ENCODE assay signal across 38 mouse cellular contexts in the genomic region with DNA sequence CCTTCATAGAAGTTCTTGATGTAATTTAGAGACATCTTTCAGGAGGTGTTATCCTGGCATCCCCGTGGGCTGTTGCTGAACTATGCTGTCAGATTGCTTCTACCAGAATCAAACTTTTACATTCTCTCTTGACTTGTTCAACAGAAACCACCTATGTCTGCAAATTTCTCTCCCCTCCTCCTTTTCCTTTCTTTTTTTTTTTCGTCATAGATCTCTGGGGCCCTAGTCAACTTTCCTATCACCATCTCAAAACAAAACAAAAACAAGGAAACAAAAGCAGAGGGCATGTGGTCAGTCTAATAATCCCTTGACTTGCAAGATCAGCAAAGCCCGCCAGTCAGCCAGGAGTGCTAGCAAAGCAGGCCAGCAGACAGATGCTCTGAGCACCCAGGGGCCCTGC. TPM values are rescaled to one million over a fixed set of nuclear protein-coding genes. Genes with fewer than 3 reads are reported as not detected.
"Had no signal": no experiment of that assay in that cellular context is flagged by ENCODE, and none has a peak within 500 bp of the region (broad histone marks: within the 10 kb centered on the region; RNA-seq: fewer than 3 reads in every experiment).

A gene (minus strand): TSS at position 101 of the 400 bp plus-strand sequence.

- H3K36me3 ChIP-seq: embryonic facial prominence, embryonic 10.5 days; embryonic facial prominence, embryonic 12.5 days; embryonic facial prominence, embryonic 13.5 days; embryonic facial prominence, embryonic 15.5 days; forebrain, embryonic 10.5 days; forebrain, embryonic 12.5 days; forebrain, embryonic 15.5 days had no signal

- DNase-seq: cerebellum, adult 9-10 months; cerebellum, adult 9-11 months; cerebellum, postnatal 10 days; cerebellum, postnatal 14 days; cerebellum, postnatal 25 days; cerebellum, postnatal 36 days; embryo, embryonic 11 days; forebrain, postnatal 0 days; gastrocnemius, adult 2 months; gastrocnemius, postnatal 10 days; gastrocnemius, postnatal 14 days; gastrocnemius, postnatal 25 days; gastrocnemius, postnatal 36 days; heart, adult 11 months; heart, adult 18-20 months; heart, adult 2 months had no signal

- H3K4me3 ChIP-seq: embryonic facial prominence, embryonic 10.5 days; embryonic facial prominence, embryonic 12.5 days; embryonic facial prominence, embryonic 13.5 days; embryonic facial prominence, embryonic 15.5 days; erythroblast, embryonic 14.5 days; forebrain, embryonic 10.5 days; forebrain, embryonic 12.5 days; forebrain, embryonic 13.5 days; forebrain, embryonic 15.5 days; gastrocnemius, adult 2 months; heart, adult 2 months had no signal

- H3K9me3 ChIP-seq: embryonic facial prominence, embryonic 10.5 days; embryonic facial prominence, embryonic 12.5 days; embryonic facial prominence, embryonic 13.5 days; embryonic facial prominence, embryonic 15.5 days; forebrain, embryonic 10.5 days; forebrain, embryonic 12.5 days; forebrain, embryonic 13.5 days; forebrain, embryonic 15.5 days had no signal

- H3K4me2 ChIP-seq: embryonic facial prominence, embryonic 12.5 days; embryonic facial prominence, embryonic 13.5 days; embryonic facial prominence, embryonic 15.5 days; forebrain, embryonic 12.5 days; forebrain, embryonic 13.5 days; forebrain, embryonic 15.5 days had no signal

- H3K27me3 ChIP-seq: embryonic facial prominence, embryonic 12.5 days; embryonic facial prominence, embryonic 13.5 days; embryonic facial prominence, embryonic 15.5 days; forebrain, embryonic 12.5 days; forebrain, embryonic 13.5 days; forebrain, embryonic 15.5 days had no signal

- H3K27ac ChIP-seq: embryonic facial prominence, embryonic 10.5 days; embryonic facial prominence, embryonic 12.5 days; embryonic facial prominence, embryonic 13.5 days; embryonic facial prominence, embryonic 15.5 days; forebrain, embryonic 10.5 days; forebrain, embryonic 12.5 days; forebrain, embryonic 13.5 days; forebrain, embryonic 15.5 days; gastrocnemius, adult 2 months; heart, adult 2 months had no signal

- H3K4me1 ChIP-seq: embryonic facial prominence, embryonic 10.5 days; embryonic facial prominence, embryonic 12.5 days; embryonic facial prominence, embryonic 13.5 days; embryonic facial prominence, embryonic 15.5 days; forebrain, embryonic 10.5 days; forebrain, embryonic 12.5 days; forebrain, embryonic 13.5 days; forebrain, embryonic 15.5 days had no signal

- H3K9ac ChIP-seq: embryonic facial prominence, embryonic 12.5 days; embryonic facial prominence, embryonic 13.5 days; embryonic facial prominence, embryonic 15.5 days; forebrain, embryonic 12.5 days; forebrain, embryonic 13.5 days; forebrain, embryonic 15.5 days; forebrain, postnatal 0 days had no signal

RNA-seq across cellular contexts. Expression of the gene that starts here (rescaled TPM):
- total RNA-seq: common myeloid progenitor, adult 5-6 weeks; forebrain, postnatal 0 days; gastrocnemius, adult 18-20 months; gastrocnemius, adult 2 months; gastrocnemius, adult 8-10 months; gastrocnemius, postnatal 10 days; gastrocnemius, postnatal 14 days; gastrocnemius, postnatal 25 days; gastrocnemius, postnatal 36 days; gastrocnemius, postnatal 4 days; granulocyte monocyte progenitor cell, adult 5-6 weeks; heart, adult 18-20 months; heart, adult 2 months; heart, adult 8-10 months had no signal
- polyA plus RNA-seq: cortical plate, adult 2 months; embryonic facial prominence, embryonic 10.5 days; embryonic facial prominence, embryonic 13.5 days; embryonic facial prominence, embryonic 14.5 days; erythroblast, embryonic 14.5 days; forebrain, embryonic 11.5 days; forebrain, embryonic 12.5 days; forebrain, embryonic 13.5 days; forebrain, embryonic 14.5 days; forebrain, embryonic 15.5 days; forebrain, embryonic 16.5 days; forebrain, postnatal 0 days; frontal cortex, adult 2 months; gonadal fat pad, adult 2 months; heart, adult 2 months had no signal
